Mouse (Mus musculus) adrenal gland, postnatal 4 days (tissue): ENCODE measurements around the gene Plin3. TPM values are rescaled to one million over a fixed set of nuclear protein-coding genes. Genes with fewer than 3 reads are reported as not detected.

Experiments used
- DNase-seq, 2 experiments: peaks; one replicate each; pipeline ENCODE4 v3.0.0; 2021 to 2022; ENCODE audit warnings: low spot score in 2 of 2, mixed read lengths in 2 of 2
- total RNA-seq, 2 experiments: library from RNA; stranded (reverse); gene quantifications; 2 replicates each; pipeline ENCODE4 v1.2.3; 2021

The Plin3 gene
- total RNA-seq, 2 experiments from 2014 or later = 83.2 to 87.5 TPM

GRCm38 (mm10) chr17:56302363-56302996, 9.8 kb upstream of the Plin3 start:
- peak; percentile 34 to 37 for DNase-seq

DNA sequence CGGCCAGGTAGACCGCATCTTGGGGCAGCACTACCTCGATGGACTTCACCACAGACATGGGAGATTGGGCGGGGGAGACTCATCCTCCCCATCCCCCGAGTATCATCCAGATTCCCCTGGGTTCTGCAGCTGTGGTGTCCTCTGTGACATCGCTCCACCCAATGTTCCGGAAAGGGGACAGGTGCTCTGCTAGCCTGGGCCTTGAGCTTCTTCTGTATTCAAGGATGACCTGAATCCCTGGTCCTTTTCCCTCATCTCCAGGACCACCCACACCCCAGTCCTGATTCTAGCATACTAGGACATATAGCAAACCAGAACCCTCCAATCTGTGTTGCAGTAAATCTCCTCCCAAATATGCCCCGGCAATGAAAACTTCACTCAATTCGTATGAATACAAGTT, 7.5 kb upstream of the Plin3 start, which contains the start of gene Arrdc5:
Arrdc5 (minus strand) TSS at position 101 of the 400 bp plus-strand sequence.
- DNase-seq = no peak

DNA sequence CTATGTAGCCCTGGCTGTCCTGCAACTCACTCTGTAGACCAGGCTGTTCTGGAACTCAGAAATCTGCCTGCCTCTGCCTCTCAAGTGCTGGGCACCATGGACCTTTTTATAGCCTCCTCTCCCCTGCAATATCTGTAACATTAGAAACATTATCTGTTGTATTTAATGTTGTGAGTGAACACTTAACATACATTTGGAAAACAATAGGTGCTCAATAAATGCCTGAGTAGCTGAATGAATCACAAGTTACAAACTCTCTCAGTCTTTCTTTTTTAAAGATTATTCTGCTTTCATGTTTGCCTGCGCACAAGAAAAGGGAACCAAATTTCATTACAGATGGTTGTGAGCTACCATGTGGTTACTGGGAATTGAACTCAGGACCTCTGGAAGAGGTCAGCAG, 5.6 kb upstream of the Plin3 start:
- DNase-seq = no peak

DNA sequence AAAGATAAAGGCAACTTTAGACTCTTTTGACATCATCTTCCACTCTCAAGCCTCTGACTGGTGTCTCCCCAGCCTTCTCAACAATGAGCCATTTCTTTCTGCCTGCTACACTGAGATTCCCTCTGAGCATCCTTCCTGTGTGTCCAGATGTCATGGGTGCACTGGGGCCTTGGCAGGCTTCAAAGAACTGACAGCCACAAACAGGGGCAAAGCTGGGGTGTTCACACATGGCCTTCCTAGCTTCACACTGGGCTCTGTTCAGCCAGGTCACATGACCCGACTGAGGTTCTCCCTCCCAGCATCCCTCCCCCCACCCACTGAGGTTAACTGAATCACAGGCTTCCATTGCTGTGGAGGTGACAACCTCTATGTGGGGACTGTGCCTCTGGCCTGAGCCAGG, 3.5 kb upstream of the Plin3 start:
- no peak for DNase-seq

- DNase-seq = no peak
Observed at GRCm38 (mm10) chr17:56294241-56294640, 1.6 kb upstream of the Plin3 start.

GRCm38 (mm10) chr17:56293291-56293690, 618 bp upstream of the Plin3 start:
- DNase-seq = no peak

DNA sequence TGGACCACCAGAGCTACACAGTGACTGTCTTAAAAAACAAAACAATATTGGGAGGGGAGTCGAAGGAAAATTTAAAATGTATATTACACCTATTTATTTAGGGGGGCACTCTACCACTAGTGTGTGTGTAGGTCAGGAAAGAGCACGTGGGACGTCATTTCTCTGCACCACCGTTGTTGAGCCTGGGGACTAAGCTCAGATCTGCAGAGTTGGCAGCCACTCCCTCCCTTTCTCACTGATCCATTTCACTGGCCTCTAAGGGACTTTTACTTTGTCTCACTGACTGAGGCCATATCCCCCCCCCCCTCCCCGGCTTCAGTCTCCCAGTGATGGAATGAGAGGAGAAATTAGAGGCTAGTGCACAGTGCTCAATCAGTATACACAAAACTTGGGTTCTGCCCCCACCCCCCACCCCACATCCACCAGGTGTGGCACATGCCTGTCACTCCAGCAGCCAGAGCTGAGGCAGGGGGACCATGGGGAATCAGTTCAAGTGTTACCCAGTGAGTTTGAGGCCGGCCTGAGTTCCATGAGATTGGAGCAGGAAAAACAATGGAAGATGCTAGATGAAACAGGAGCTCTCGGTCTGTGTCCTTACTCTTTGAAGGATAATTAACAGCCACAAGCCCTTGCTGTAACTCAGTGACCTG, 722 bp downstream of the Plin3 start:
- no peak for DNase-seq

DNA sequence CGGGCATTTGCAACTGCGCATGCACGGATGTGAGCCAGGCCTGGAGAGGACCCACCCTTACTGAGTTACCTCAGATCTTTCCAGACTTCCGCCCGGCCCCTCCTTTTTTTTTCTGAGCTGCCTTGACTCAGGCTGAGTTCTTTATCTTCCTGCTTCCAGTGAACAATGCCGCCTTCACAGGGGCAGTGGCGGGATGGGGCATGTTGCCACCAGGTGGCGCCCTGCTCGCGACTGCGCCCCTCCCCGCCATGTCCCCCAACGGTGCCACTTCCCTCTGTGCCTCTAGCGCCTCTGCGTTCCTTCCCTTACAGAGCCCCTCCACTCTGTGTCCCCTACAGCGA, 1.5 kb downstream of the Plin3 start:
- DNase-seq = peak; percentile 76 to 80

- DNase-seq = peak; percentile 92
Observed at GRCm38 (mm10) chr17:56290388-56291170, 2.1 kb downstream of the Plin3 start.

DNA sequence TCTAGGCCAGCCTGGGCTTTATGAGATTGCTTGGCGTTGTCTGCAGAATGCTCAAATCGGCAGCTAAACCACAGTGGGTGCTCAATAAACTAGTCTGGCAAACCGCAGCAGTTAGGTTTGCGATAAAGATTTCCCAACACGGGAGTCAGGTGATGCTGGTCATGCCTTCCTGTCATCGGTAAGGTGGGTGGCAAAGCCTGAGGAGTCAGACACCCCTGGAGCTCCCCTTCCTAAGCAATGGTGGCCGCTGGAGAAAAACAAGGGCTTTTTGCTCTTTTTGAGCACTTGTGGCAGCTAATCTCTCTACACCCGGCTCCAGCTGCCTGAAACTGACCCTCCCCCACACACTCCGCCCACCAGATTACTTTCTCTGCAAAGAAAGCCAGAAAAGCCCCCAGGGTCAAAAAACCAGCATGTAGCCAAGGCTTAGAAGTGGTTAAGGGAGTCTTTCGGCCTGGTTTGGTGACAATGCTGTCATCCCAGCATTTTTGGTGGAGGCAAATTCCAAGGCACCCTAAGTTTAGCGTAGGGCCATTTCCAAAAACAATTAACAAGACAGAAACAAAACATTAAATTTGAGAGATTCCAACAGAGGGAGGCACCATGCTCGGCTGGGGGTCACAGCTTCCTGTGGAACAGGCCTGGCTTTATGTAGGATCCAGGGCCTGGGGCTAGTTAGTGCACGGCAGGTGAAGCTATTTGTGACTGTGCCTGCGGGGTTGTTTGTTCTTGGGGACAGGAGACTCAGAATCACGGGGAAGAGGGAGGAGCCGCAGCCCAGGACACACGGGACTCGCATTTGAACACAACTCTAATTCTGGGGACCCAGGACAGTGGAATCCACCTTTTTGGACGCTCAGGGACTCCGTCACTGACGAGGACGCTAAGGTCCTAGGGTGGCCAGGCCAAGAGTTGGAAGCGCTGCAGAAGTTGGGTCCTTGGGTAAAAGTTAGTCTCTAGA, 3.0 kb downstream of the Plin3 start:
- no peak for DNase-seq

GRCm38 (mm10) chr17:56288866-56289265, 3.8 kb downstream of the Plin3 start:
- DNase-seq = no peak

- DNase-seq = peak in 1 of 2 experiments; percentile 50
Observed at GRCm38 (mm10) chr17:56287830-56288229, 4.8 kb downstream of the Plin3 start.

- DNase-seq = no peak
Observed at GRCm38 (mm10) chr17:56285995-56286394, 6.7 kb downstream of the Plin3 start.

DNA sequence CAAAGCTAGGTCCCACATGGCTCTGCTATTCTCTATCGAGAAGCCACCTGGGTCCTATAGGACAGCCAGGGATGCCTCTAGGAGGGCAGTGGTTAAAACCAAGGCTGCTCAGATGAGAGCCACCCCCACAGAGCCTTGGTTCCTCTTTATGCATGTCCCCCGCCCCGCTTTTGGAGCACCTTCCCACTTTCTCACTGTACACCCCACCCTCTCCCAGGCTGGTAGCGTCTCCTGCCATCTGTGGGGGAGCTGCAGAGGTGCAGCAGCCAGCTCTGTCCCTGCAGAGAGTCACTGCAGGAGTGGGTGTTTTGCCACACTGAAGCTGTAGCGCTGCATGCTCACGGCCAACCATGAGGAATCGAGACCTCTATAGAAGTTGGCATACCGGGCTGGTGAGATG, 9.4 kb downstream of the Plin3 start:
- DNase-seq = no peak

DNA sequence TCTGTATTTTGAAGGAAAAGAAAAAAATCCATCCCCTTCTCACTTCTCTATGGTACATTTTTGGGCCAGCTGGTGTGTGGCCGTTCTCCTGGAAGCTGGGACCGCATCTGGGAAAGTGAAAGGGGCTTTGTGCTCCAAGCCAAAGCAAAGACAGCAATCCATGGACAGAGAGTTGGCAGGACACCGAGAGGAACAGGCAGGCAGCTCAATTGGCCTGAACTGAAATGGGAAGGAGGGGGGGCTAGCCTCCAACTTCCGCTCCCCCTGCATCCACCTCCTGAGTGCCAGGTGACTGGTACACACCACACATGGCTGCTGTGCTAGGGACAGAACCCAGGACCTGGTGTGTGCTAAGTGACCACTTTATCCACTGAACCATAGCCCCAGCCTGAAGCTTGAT, 9.9 kb downstream of the Plin3 start:
- DNase-seq = no peak

DNA sequence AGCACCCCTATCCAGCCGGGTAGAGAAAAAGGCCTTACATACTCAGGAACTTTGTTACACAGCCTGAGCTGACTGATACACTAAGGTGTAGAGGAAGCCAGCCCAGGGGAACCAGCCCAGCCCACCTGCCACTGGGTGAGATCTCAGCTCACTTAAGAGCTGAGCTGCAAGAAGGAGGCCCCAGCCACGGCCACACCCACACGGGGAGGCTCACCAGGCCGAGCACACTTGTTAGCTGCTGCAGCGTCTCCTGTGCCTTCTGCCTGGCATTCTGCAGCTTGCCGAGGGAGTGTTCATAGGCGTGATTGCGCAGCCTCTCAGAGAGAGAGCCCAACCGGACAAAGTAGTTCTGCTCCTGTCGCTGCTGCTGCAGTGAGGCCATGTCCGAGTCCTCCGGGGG, 11.5 kb downstream of the Plin3 start:
- no peak for DNase-seq

DNA sequence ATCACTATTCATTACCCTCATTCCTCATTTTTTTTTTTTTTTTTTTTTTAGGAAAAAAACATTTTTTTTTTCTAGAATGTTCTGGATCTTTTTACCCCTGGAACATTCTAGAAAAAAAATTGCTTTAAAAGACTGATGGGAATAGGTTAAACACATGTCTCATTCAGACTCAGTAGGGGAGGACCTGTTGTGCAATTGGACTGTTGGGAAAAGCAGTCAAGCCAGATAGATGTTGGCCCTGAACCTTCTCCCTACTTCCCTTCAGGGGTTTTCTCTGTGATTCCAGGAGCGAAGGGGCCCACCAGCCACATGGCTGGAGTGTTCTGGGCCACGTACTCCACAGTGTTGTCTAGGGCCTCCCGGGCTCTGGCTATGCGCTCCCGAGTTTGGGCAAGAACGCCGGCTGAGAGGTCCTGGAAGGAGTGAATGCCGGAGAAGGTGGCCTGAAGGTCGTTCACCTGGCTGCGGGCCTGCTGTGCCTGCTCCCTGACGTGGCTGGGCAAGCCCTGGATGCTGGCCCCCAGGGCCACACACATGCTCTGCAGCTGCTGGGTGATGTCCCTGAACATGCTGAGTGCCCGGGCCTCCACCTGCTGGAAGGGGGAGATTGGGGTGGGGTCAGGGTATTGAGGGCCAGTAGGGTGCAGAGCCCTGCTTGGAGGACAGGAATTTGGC, 13.1 kb downstream of the Plin3 start:
- DNase-seq = no peak

DNA sequence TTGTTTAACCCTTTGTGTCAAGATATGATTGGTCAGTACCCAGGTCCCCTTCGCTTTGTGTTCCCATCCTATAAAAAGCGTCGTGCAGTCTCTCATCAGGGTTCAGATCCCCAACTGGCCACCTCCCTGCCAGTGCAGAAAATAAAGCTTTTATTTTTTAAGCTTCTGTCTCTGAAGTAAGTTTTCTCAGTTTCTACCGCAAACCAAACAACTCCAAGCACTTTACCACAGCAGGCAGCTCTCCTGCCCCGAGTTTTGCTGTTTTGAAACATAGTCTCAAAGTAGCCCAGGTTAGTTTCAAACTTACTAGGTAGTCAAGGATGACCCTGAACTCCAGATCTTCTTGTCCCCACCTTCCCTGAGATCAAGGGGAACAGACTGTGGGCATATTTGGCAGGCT, 14.3 kb downstream of the Plin3 start:
- no peak for DNase-seq

GRCm38 (mm10) chr17:56277567-56277893, 15.1 kb downstream of the Plin3 start:
- DNase-seq = no peak

- DNase-seq = peak; percentile 75 to 80
Observed at GRCm38 (mm10) chr17:56276643-56277566, 15.8 kb downstream of the Plin3 start, which contains the start of gene Ticam1. TSS of gene Ticam1 (minus strand) at chr17:56276786.
